Mouse (Mus musculus) thymus, adult 2 months (tissue): ENCODE results near the gene Lmbrd1.

Experiments
- CTCF ChIP-seq: fragments of 200-500 bp; IDR thresholded peaks from 2 replicates; pipeline ENCODE4 v1.5.1; 2012; ENCODE audit warnings: mild to moderate bottlenecking, control low read depth, low read length, moderate library complexity, borderline replicate concordance; ENCODE audit not compliant: control insufficient read depth, poor library complexity, insufficient read depth; ENCODE audit errors: extremely low read depth
- POLR2A ChIP-seq: fragments of 200-500 bp; IDR thresholded peaks from 2 replicates; pipeline ENCODE4 v1.6.1; 2012; ENCODE audit warnings: mild to moderate bottlenecking, low read length, control low read depth, moderate library complexity; ENCODE audit not compliant: control insufficient read depth, poor library complexity, insufficient read depth; ENCODE audit errors: extremely low read depth

- TF ChIP-seq CTCF = no peak
- no peak for TF ChIP-seq POLR2A
Measured at GRCm38 (mm10) chr1:24698146-24698880, 19.9 kb downstream of the Lmbrd1 start.
